Mouse (Mus musculus) stomach, postnatal 0 days (tissue): Measurements from ENCODE around the gene Arhgap22. TPM values are rescaled to one million over a fixed set of nuclear protein-coding genes. Genes with fewer than 3 reads are reported as not detected.

ENCODE experiments used
- ATAC-seq: fragments of 200-750 bp; cut with Nextera tagmentation; 2 replicates; pipeline ENCODE4 v1.8.0; 2017; ENCODE audit not compliant: low FRiP score, low TSS enrichment
- DNase-seq: peaks from one replicate; pipeline ENCODE4 v3.0.0-alpha.2; 2016; ENCODE audit warnings: low spot score
- H3K27ac ChIP-seq: fragments of 300-500 bp; sonication (generic); replicated peaks from 2 replicates; pipeline ENCODE4 v1.5.1; 2014; ENCODE audit warnings: mild to moderate bottlenecking, control low read depth
- H3K27me3 ChIP-seq: fragments of 300-500 bp; sonication (generic); 2 replicates; pipeline ENCODE4 v1.6.1; 2014; ENCODE audit warnings: low read length; ENCODE audit not compliant: control insufficient read depth, insufficient read depth
- H3K36me3 ChIP-seq: fragments of 300-500 bp; sonication (generic); 2 replicates; pipeline ENCODE4 v1.6.1; 2014; ENCODE audit warnings: low read length, mixed read lengths; ENCODE audit not compliant: control insufficient read depth, insufficient read depth
- H3K4me1 ChIP-seq: fragments of 300-500 bp; sonication (generic); replicated peaks from 2 replicates; pipeline ENCODE4 v1.6.1; 2014; ENCODE audit warnings: antibody characterized with exemption; ENCODE audit not compliant: control insufficient read depth, insufficient read depth
- H3K4me2 ChIP-seq: fragments of 300-500 bp; sonication (generic); replicated peaks from 2 replicates; pipeline ENCODE4 v1.6.1; 2014; ENCODE audit warnings: low read depth, mild to moderate bottlenecking, control low read depth, moderate library complexity
- H3K4me3 ChIP-seq: fragments of 300-500 bp; sonication (generic); 2 replicates; pipeline ENCODE4 v1.5.1; 2014; ENCODE audit warnings: low read depth, low read length, control low read depth
- H3K9ac ChIP-seq: fragments of 300-500 bp; sonication (generic); 2 replicates; pipeline ENCODE4 v1.6.1; 2014; ENCODE audit warnings: mild to moderate bottlenecking, low read length, control low read depth, mixed read lengths
- H3K9me3 ChIP-seq: fragments of 300-500 bp; sonication (generic); 2 replicates; pipeline ENCODE4 v1.6.1; 2016; ENCODE audit warnings: low read length; ENCODE audit not compliant: control insufficient read depth
- CTCF ChIP-seq: IDR thresholded peaks from 2 replicates; pipeline ENCODE4 v1.5.1; 2016; ENCODE audit warnings: antibody characterized with exemption, low read depth, mild to moderate bottlenecking, moderate library complexity
- EP300 ChIP-seq: optimal IDR thresholded peaks from 2 replicates; pipeline ENCODE3; 2016; ENCODE audit warnings: antibody characterized with exemption
- WGBS: fragments of 180-500 bp; shearing (Covaris S2); extraction: QIAGEN DNeasy Blood & Tissue Kit; methylation state at CpG from one replicate; pipeline ENCODE4 v1.1.7; 2014; 5-methylcytosine and 5-hydroxymethylcytosine counted together
- polyA plus RNA-seq: library from polyadenylated mRNA; unstranded; fragments of >200 nt; fragmentation: Nextera tagmentation; extraction: Ambion mirVana; gene quantifications from 2 replicates; pipeline ENCODE4 v1.2.1, GENCODE M21; 2015

Gene Arhgap22
- polyA plus RNA-seq, 1 experiment from 2014 or later: 6.5 TPM

DNA sequence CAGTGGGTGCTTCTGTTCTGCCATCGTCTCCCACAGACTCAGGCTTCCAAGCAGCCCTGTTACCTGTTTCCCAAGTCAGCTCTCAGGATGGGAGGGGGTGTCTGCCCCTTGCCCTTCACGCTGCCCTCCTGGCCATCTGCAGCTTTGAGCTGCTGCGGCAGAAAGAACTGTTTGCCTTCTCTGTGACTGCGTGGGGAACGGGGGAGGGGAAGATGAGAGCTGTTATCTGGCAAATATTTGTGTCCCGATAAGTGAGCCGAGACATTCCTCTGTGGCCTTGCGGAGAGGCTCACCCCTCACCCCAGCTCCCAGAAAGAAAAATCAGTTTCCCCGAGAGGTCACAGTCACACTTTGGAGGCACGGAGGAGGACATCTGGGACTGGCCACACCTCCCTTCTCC is 149.0 kb downstream of the Arhgap22 start:
- DNase-seq (no peak), ATAC-seq (no peak)
- Histone ChIP-seq H3K27ac (no peak overlapping the region), H3K4me1 (no peaks in the 10 kb centered on the region), H3K4me2 (0 out of 2 replicates have a peak overlapping the region, but pooled peaks have one; percentile 3), H3K9me3 (no peaks in the 10 kb centered on the region), H3K9ac (no peak overlapping the region), H3K36me3 (no peaks in the 10 kb centered on the region), H3K4me3 (no peak overlapping the region), H3K27me3 (no peaks in the 10 kb centered on the region)
- whole genome bisulfite sequencing: 18% methylated on average over 10 of the region's 10 CpGs
- TF ChIP-seq CTCF (no peak), EP300 (no peak)

DNA sequence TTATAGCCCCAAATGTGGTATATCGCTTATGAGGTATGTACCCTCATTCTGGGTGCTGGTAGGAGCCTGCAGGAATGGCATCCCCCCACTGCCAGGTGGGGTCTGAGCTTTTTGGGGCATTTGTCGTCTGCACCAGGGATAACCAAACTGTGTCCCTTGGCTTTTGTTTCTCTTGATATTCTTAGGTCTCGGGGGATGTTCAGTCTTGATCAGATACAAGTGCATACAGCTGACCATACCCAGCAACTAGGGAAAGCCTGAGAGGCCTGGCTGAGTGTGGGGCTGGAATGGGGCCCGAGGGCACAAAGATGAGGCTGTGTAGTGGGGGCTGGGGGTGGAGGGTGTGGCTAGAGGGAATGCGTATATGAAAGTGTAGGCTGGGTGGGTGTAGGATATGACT is 149.8 kb downstream of the Arhgap22 start:
- no peaks in the 10 kb centered on the region for H3K36me3 ChIP-seq
- TF ChIP-seq EP300: no peak
- no peak for TF ChIP-seq CTCF
- no peaks in the 10 kb centered on the region for H3K9me3 ChIP-seq
- no peak overlapping the region for H3K4me2 ChIP-seq
- H3K27ac ChIP-seq: no peak overlapping the region
- WGBS: 74% methylated on average over 5 of the region's 5 CpGs
- DNase-seq: no peak
- ATAC-seq: no peak
- H3K4me1 ChIP-seq: no peaks in the 10 kb centered on the region
- no peaks in the 10 kb centered on the region for H3K27me3 ChIP-seq
- no peak overlapping the region for H3K4me3 ChIP-seq
- H3K9ac ChIP-seq: no peak overlapping the region

DNA sequence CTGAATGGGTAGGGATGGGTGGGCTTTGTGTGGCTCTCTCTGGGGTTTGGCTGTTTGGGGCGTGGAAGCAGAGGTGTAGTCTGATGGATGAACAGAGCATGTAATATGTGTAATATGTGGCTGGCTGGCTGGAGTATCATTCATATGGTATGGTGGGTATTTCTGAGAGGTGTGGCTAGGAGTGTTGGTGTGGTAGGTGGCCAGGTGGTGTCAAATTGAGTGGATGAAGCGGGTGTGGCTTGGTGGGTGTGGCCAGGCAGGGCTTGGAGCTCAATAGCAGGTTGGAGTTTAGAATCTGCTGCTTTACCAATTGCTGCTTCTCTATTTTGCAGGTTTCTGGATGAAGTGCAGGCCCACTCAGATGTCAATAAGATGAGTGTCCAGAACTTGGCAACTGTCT is 150.2 kb downstream of the Arhgap22 start:
- no peaks in the 10 kb centered on the region for H3K36me3 ChIP-seq
- H3K4me2 ChIP-seq: no peak overlapping the region
- no peaks in the 10 kb centered on the region for H3K4me1 ChIP-seq
- DNase-seq: no peak
- no peaks in the 10 kb centered on the region for H3K9me3 ChIP-seq
- no peaks in the 10 kb centered on the region for H3K27me3 ChIP-seq
- no peak overlapping the region for H3K27ac ChIP-seq
- no peak overlapping the region for H3K9ac ChIP-seq
- 84% methylated on average over 2 of the region's 2 CpGs for WGBS
- ATAC-seq: no peak
- H3K4me3 ChIP-seq: no peak overlapping the region
- no peak for TF ChIP-seq CTCF
- TF ChIP-seq EP300: no peak

DNA sequence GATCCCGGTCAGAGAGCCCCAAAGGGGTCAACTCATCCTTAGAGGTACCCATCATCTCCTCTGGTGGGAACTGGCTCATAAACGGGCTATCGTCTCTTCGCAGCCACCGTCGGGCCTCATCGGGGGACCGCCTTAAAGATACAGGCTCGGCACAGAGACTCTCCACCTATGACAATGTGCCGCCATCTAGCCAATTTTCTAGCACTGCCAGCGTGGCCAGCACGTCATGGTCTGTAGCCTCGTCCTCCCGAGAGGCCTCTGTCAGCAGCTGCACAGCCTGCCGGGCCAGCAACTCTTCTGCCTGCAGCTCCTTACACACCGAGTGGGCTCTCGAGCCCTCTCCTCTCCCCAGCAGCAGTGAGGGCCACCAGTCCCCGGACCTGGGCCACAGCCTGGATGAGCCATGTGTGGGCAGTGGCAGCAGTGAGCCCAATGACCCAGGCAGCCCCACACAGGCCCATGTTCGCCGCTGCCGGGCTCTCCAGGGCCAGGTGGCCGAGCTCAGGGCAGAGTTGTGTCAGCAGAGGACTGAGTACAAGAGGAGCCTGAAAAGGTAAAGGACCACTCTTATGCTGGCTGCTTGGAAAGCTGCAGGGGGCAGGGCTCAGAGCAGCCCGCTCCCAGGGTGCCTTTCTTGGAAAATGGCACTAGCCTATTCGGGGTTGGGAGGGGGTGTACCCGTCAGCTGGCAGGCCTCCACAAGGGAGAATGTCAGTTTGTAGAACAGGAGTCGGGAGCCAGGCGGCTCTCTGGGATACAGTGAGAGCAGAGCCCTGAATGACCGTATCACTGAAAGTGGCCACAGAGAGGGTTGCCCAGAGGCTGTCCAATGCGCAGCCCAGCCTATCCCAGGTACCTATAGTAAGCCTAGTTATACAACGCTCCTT is 153.3 kb downstream of the Arhgap22 start:
- DNase-seq (no peak), ATAC-seq (no peak)
- Histone ChIP-seq H3K4me3 (no peak overlapping the region), H3K27me3 (no peaks in the 10 kb centered on the region), H3K4me2 (no peak overlapping the region), H3K4me1 (no peaks in the 10 kb centered on the region), H3K9me3 (no peaks in the 10 kb centered on the region), H3K27ac (no peak overlapping the region), H3K9ac (no peak overlapping the region), H3K36me3 (no peaks in the 10 kb centered on the region)
- WGBS: 81% methylated on average over 30 of the region's 30 CpGs
- no peak for TF ChIP-seq EP300
- no peak for TF ChIP-seq CTCF

DNA sequence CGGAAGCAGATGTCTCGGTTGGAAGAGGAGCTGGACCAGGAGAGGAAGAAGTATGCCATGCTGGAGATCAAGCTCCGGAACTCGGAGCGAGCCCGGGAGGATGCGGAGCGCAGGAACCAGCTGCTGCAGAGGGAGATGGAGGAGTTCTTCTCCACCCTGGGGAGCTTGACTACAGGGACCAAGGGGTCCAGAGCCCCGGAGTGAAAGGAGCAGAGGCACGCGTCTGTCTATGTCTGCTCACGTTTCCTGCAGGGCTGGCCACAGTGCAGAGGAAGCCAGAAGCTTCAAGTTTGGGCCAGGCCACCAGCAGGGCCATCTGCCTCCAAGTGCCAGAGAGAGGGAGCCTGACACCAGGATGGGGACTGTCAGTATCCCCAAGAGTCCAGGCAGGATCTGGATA is 155.5 kb downstream of the Arhgap22 start:
- 84% methylated on average over 12 of the region's 12 CpGs for WGBS
- Histone ChIP-seq H3K36me3 (no peaks in the 10 kb centered on the region), H3K9ac (no peak overlapping the region), H3K9me3 (no peaks in the 10 kb centered on the region), H3K4me2 (no peak overlapping the region), H3K27me3 (no peaks in the 10 kb centered on the region), H3K27ac (no peak overlapping the region), H3K4me3 (no peak overlapping the region), H3K4me1 (no peaks in the 10 kb centered on the region)
- no peak for TF ChIP-seq EP300
- no peak for TF ChIP-seq CTCF
- ATAC-seq (no peak), DNase-seq (no peak)

DNA sequence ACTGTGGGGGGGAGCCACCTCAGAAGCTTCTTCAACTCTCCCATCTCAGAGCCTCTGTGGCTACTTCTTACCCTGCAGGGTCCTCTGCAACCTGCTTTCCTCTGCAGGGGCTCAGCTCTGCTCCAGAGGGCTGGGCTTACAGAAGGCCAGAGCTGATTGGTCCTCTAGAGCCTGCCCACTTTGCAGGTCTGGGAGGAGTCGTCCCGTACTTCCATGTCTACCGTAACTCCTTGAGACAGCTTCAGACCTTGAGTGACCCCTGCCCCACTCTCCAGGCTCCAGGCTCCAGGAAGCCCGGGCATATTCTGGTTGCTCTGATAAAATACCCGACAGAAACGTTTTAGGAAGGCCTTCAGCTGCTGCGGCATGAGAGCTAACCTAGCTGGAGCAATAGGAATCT is 156.2 kb downstream of the Arhgap22 start:
- Histone ChIP-seq H3K27ac (no peak overlapping the region), H3K36me3 (no peaks in the 10 kb centered on the region), H3K4me1 (no peaks in the 10 kb centered on the region), H3K27me3 (no peaks in the 10 kb centered on the region), H3K4me2 (no peak overlapping the region; the same call in 1 of the 2 replicates), H3K9ac (no peak overlapping the region), H3K9me3 (no peaks in the 10 kb centered on the region), H3K4me3 (no peak overlapping the region)
- ATAC-seq: peak; percentile 64
- DNase-seq: peak; percentile 53
- TF ChIP-seq EP300 (no peak), CTCF (no peak)
- 12% methylated on average over 7 of the region's 7 CpGs for WGBS
